Comparison of ENCODE assay signal across 8 mouse cellular contexts in the genomic region with DNA sequence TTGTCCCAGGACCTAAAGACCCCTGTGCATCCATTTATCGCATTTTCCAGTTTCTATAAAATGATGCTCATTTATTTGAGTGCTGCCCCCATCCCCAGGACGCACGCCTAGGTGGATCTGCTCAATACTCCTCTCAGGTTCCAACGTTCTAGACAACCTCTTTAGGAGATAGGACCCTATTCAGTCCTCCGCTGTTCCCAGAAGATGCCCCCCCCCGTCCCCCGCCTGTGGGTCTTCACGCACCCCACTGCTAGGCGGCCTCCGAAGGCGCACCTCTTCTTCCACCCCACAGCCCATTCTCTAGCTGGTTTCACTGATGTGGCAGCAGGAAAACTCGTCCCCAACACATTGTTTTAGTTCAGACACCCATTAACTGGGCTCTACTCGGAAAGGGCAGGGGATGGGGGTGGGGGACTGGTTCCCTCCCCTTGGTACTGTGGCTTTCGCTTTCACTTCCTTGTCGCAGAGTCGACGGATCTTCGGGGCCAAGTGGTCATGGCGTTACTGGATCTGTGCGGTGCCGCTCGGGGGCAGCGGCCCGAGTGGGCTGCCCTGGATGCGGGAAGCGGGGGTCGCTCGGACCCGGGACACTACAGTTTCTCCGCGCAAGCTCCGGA. TPM values are rescaled to one million over a fixed set of nuclear protein-coding genes. Genes with fewer than 3 reads are reported as not detected.
DNase-seq lines count a peak whose midpoint lies in the region; ATAC-seq and TF ChIP-seq lines count a peak whose summit lies in the region.

No protein-coding gene starts in this region.

- H3K9me3 ChIP-seq in embryonic facial prominence, embryonic 14.5 days (ENCODE audit: control insufficient read depth, low read length) = no peaks in the 10 kb centered on the region
- no peaks in the 10 kb centered on the region for H3K9me3 ChIP-seq in stomach, postnatal 0 days (ENCODE audit: control insufficient read depth, low read length)

- peaks cover 63% of the 10 kb centered on the region for H3K27me3 ChIP-seq in embryonic facial prominence, embryonic 14.5 days (replicated peaks; ENCODE audit: control insufficient read depth, insufficient read depth, low read length)
- no peaks in the 10 kb centered on the region; the same call in 1 of the 2 replicates for H3K27me3 ChIP-seq in stomach, postnatal 0 days (ENCODE audit: control insufficient read depth, insufficient read depth, low read length)

- peak; percentile 57 for DNase-seq in gastrocnemius, adult 2 months
- no peak for DNase-seq in gastrocnemius, postnatal 4 days (ENCODE audit: low spot score in 2 of 2)
- DNase-seq in embryonic facial prominence, embryonic 14.5 days (ENCODE audit: low spot score) = no peak
- peak; percentile 43 for DNase-seq in heart, postnatal 25 days (ENCODE audit: low spot score)
- DNase-seq in kidney, postnatal 4 days = peak; percentile 65 to 74
- peak; percentile 48 for DNase-seq in stomach, postnatal 0 days (ENCODE audit: low spot score)
- DNase-seq in adipocyte (ENCODE audit: low spot score) = no peak

- H3K9ac ChIP-seq in embryonic facial prominence, embryonic 14.5 days (ENCODE audit: low read depth, low read length) = peak overlapping the region; percentile 52
- peak overlapping the region; percentile 48 for H3K9ac ChIP-seq in stomach, postnatal 0 days (ENCODE audit: low read length)

- ATAC-seq in embryonic facial prominence, embryonic 14.5 days (ENCODE audit: low read depth) = no peak
- peak; percentile 41; the same call in 1 of the 2 replicates for ATAC-seq in megakaryocyte-erythroid progenitor cell, adult 5-6 weeks (replicated peaks; ENCODE audit: low FRiP score, low TSS enrichment, poor library complexity, severe bottlenecking)
- ATAC-seq in stomach, postnatal 0 days (ENCODE audit: low FRiP score, low TSS enrichment) = peak; percentile 43; the same call in 1 of the 2 replicates

- no peak for TF ChIP-seq CTCF in gastrocnemius, adult 2 months (IDR thresholded peaks at IDR 0.05)
- no peak for TF ChIP-seq CTCF in stomach, postnatal 0 days (IDR thresholded peaks at IDR 0.05; ENCODE audit: low read depth)

- H3K4me3 ChIP-seq in gastrocnemius, adult 2 months = peak overlapping the region; percentile 87
- peak overlapping the region; percentile 43 for H3K4me3 ChIP-seq in embryonic facial prominence, embryonic 14.5 days (ENCODE audit: low read depth, low read length)
- peak overlapping the region; percentile 50 for H3K4me3 ChIP-seq in stomach, postnatal 0 days (ENCODE audit: low read depth, low read length)

- peak overlapping the region; percentile 82 for H3K27ac ChIP-seq in gastrocnemius, adult 2 months
- H3K27ac ChIP-seq in embryonic facial prominence, embryonic 14.5 days (replicated peaks; ENCODE audit: low read depth, low read length) = no peak overlapping the region
- H3K27ac ChIP-seq in stomach, postnatal 0 days (replicated peaks) = 0 out of 2 replicates have a peak overlapping the region, but pooled peaks have one; percentile 14

- no peak for TF ChIP-seq EP300 in stomach, postnatal 0 days (optimal IDR thresholded peaks at IDR 0.05)

- 3% methylated on average over 32 of the region's 32 CpGs for WGBS in embryonic facial prominence, embryonic 14.5 days
- WGBS in stomach, postnatal 0 days = 2% methylated on average over 32 of the region's 32 CpGs

- peak overlapping the region; percentile 57 for H3K4me2 ChIP-seq in embryonic facial prominence, embryonic 14.5 days (ENCODE audit: low read depth, low read length)
- peak overlapping the region; percentile 76 for H3K4me2 ChIP-seq in stomach, postnatal 0 days (replicated peaks; ENCODE audit: low read depth)

- intact Hi-C loops in gastrocnemius, adult 2 months (cut with DNase I) = no loop called here
- intact Hi-C loops in heart, postnatal 25 days (cut with DNase I) = no loop called here

- H3K4me1 ChIP-seq in embryonic facial prominence, embryonic 14.5 days (ENCODE audit: control insufficient read depth, insufficient read depth, low read length) = peaks cover 8% of the 10 kb centered on the region
- H3K4me1 ChIP-seq in stomach, postnatal 0 days (replicated peaks; ENCODE audit: control insufficient read depth, insufficient read depth) = no peaks in the 10 kb centered on the region

- H3K36me3 ChIP-seq in embryonic facial prominence, embryonic 14.5 days (ENCODE audit: control insufficient read depth, insufficient read depth, low read length) = no peaks in the 10 kb centered on the region
- H3K36me3 ChIP-seq in stomach, postnatal 0 days (ENCODE audit: control insufficient read depth, insufficient read depth, low read length) = no peaks in the 10 kb centered on the region

RNA-seq across cellular contexts. Expression of a gene that starts 0.5 kb away (rescaled TPM):
- total RNA-seq in gastrocnemius, adult 2 months (2021) = 1 to 10 TPM; 2.2 to 3.4 TPM
- 1 to 10 TPM; 4.3 to 6.1 TPM for total RNA-seq in gastrocnemius, postnatal 4 days (2021)
- polyA plus RNA-seq in embryonic facial prominence, embryonic 14.5 days (2014; fragmentation: Nextera tagmentation; extraction: Ambion mirVana) = 10.0 and 12.1 TPM in 2 replicates
- total RNA-seq in heart, postnatal 25 days (2021) = 10 to 100 TPM in 1 of 2 experiments, 1 to 10 TPM in 1; 9.7 to 11.8 TPM
- total RNA-seq in megakaryocyte-erythroid progenitor cell, adult 5-6 weeks (2014; fragmentation: Nextera tagmentation) = 50.4 and 71.2 TPM in 2 replicates
- total RNA-seq in megakaryocyte-erythroid progenitor cell, adult 5-6 weeks (2017) = 103 and 243 TPM in 2 replicates
- polyA plus RNA-seq in stomach, postnatal 0 days (2015; fragmentation: Nextera tagmentation; extraction: Ambion mirVana) = 15.5 and 16.2 TPM in 2 replicates

RNA-seq across cellular contexts. Expression of a gene that starts 5.3 kb away (rescaled TPM):
- 1 to 10 TPM; 4.9 to 7.5 TPM for total RNA-seq in gastrocnemius, adult 2 months (2021)
- total RNA-seq in gastrocnemius, postnatal 4 days (2021) = 1 to 10 TPM; 8.1 to 8.3 TPM
- 3.3 and 4.1 TPM in 2 replicates for polyA plus RNA-seq in embryonic facial prominence, embryonic 14.5 days (2014; fragmentation: Nextera tagmentation; extraction: Ambion mirVana)
- total RNA-seq in heart, postnatal 25 days (2021) = 10 to 100 TPM; 21.2 to 22.0 TPM
- total RNA-seq in megakaryocyte-erythroid progenitor cell, adult 5-6 weeks (2014; fragmentation: Nextera tagmentation) = 25.8 and 90.1 TPM in 2 replicates
- 49.7 and 50.5 TPM in 2 replicates for total RNA-seq in megakaryocyte-erythroid progenitor cell, adult 5-6 weeks (2017)
- polyA plus RNA-seq in stomach, postnatal 0 days (2015; fragmentation: Nextera tagmentation; extraction: Ambion mirVana) = 5.8 and 5.9 TPM in 2 replicates

RNA-seq across cellular contexts. Expression of a gene that starts 10.4 kb away (rescaled TPM):
- total RNA-seq in gastrocnemius, adult 2 months (2021) = 1 to 10 TPM; 1.4 to 1.7 TPM
- 1 to 10 TPM; 1.6 to 4.1 TPM for total RNA-seq in gastrocnemius, postnatal 4 days (2021)
- 2.8 and 3.8 TPM in 2 replicates for polyA plus RNA-seq in embryonic facial prominence, embryonic 14.5 days (2014; fragmentation: Nextera tagmentation; extraction: Ambion mirVana)
- 1 to 10 TPM; 5.4 to 8.5 TPM for total RNA-seq in heart, postnatal 25 days (2021)
- total RNA-seq in megakaryocyte-erythroid progenitor cell, adult 5-6 weeks (2014; fragmentation: Nextera tagmentation) = 55.1 and 57.5 TPM in 2 replicates
- total RNA-seq in megakaryocyte-erythroid progenitor cell, adult 5-6 weeks (2017) = 56.2 and 95.8 TPM in 2 replicates
- 11.9 and 12.8 TPM in 2 replicates for polyA plus RNA-seq in stomach, postnatal 0 days (2015; fragmentation: Nextera tagmentation; extraction: Ambion mirVana)

RNA-seq across cellular contexts. Expression of a gene that starts 10.7 kb away (rescaled TPM):
- 1 to 10 TPM in 1 of 2 experiments, under 1 TPM in 1; 0.74 to 1.5 TPM for total RNA-seq in gastrocnemius, adult 2 months (2021)
- total RNA-seq in gastrocnemius, postnatal 4 days (2021) = 1 to 10 TPM; 4.4 to 5.4 TPM
- 5.1 and 7.4 TPM in 2 replicates for polyA plus RNA-seq in embryonic facial prominence, embryonic 14.5 days (2014; fragmentation: Nextera tagmentation; extraction: Ambion mirVana)
- total RNA-seq in heart, postnatal 25 days (2021) = 1 to 10 TPM; 3.9 to 5.5 TPM
- total RNA-seq in megakaryocyte-erythroid progenitor cell, adult 5-6 weeks (2014; fragmentation: Nextera tagmentation) = 43.7 and 55.5 TPM in 2 replicates
- total RNA-seq in megakaryocyte-erythroid progenitor cell, adult 5-6 weeks (2017) = 58.0 and 76.1 TPM in 2 replicates
- 7.0 and 8.3 TPM in 2 replicates for polyA plus RNA-seq in stomach, postnatal 0 days (2015; fragmentation: Nextera tagmentation; extraction: Ambion mirVana)

RNA-seq across cellular contexts. Expression of a gene that starts 40.7 kb away (rescaled TPM):
- total RNA-seq in gastrocnemius, adult 2 months (2021) = under 1 TPM in 1 of 2 experiments, not detected in 1; 0.11 TPM
- total RNA-seq in gastrocnemius, postnatal 4 days (2021) = under 1 TPM in 1 of 2 experiments, not detected in 1; 0.39 TPM
- 0.24 TPM in 1 of 2 replicates, not detected in the other for polyA plus RNA-seq in embryonic facial prominence, embryonic 14.5 days (2014; fragmentation: Nextera tagmentation; extraction: Ambion mirVana)
- 1 to 10 TPM in 1 of 2 experiments, under 1 TPM in 1; 0.70 to 1.5 TPM for total RNA-seq in heart, postnatal 25 days (2021)
- 8.7 and 32.0 TPM in 2 replicates for total RNA-seq in megakaryocyte-erythroid progenitor cell, adult 5-6 weeks (2014; fragmentation: Nextera tagmentation)
- total RNA-seq in megakaryocyte-erythroid progenitor cell, adult 5-6 weeks (2017) = 7.8 and 10.4 TPM in 2 replicates
- 0.13 and 0.16 TPM in 2 replicates for polyA plus RNA-seq in stomach, postnatal 0 days (2015; fragmentation: Nextera tagmentation; extraction: Ambion mirVana)

Comparison
In these comparisons a context has a peak if more than half of its experiments do, and no peak if none do; other contexts are left out.
1. DNase-seq: peak in gastrocnemius, adult 2 months (single experiment), heart, postnatal 25 days (single experiment), kidney, postnatal 4 days (2 of 2) and stomach, postnatal 0 days (single experiment); none in gastrocnemius, postnatal 4 days (0 of 2), embryonic facial prominence, embryonic 14.5 days (single experiment) and adipocyte (single experiment).
2. RNA of a gene that starts 0.5 kb away (total RNA-seq): 50.4 to 243 TPM in megakaryocyte-erythroid progenitor cell, adult 5-6 weeks; 9.7 to 11.8 TPM in heart, postnatal 25 days, 4.3 to 6.1 TPM in gastrocnemius, postnatal 4 days and 2.2 to 3.4 TPM in gastrocnemius, adult 2 months; every median in the first group is over 4 times any median in the second.
3. RNA of a gene that starts 10.4 kb away (total RNA-seq): 55.1 to 95.8 TPM in megakaryocyte-erythroid progenitor cell, adult 5-6 weeks; 5.4 to 8.5 TPM in heart, postnatal 25 days, 1.6 to 4.1 TPM in gastrocnemius, postnatal 4 days and 1.4 to 1.7 TPM in gastrocnemius, adult 2 months; every median in the first group is over 4 times any median in the second.
4. Peak in every context shown above with its lines, with median percentiles within 50 percentile points of each other: H3K4me3 ChIP-seq.